Mouse (Mus musculus): Measurements from ENCODE around the gene Rtp2. TPM values are rescaled to one million over a fixed set of nuclear protein-coding genes. Genes with fewer than 3 reads are reported as not detected.
A peak's percentile ranks its signal among the peaks of the same experiment; 100 is the strongest.
"Not testable (repeated sequence)": the region's sequence is repeated elsewhere in the genome, so short reads cannot be mapped to it uniquely, and the experiment has no call there.

Gene Rtp2
- polyA plus RNA-seq, 1 experiment from 2014 or later: not detected

GRCm38 (mm10) chr16:23906586-23906985 is 25.6 kb downstream of the Rtp2 start:
- not testable (repeated sequence) for H3K4me2 ChIP-seq; H3K9me3 ChIP-seq; H3K9ac ChIP-seq; H3K4me3 ChIP-seq; H3K27ac ChIP-seq (replicated peaks); H3K36me3 ChIP-seq; H3K4me1 ChIP-seq (replicated peaks); ATAC-seq (ENCODE audit: low FRiP score, low read depth); H3K27me3 ChIP-seq
- 84% methylated on average over 3 of the region's 3 CpGs for WGBS

- Histone ChIP-seq H3K9me3 (no peaks in the 10 kb centered on the region), H3K27ac (replicated peaks) (no peak overlapping the region), H3K27me3 (no peaks in the 10 kb centered on the region), H3K36me3 (no peaks in the 10 kb centered on the region), H3K4me2 (no peak overlapping the region), H3K9ac (no peak overlapping the region), H3K4me3 (no peak overlapping the region), H3K4me1 (replicated peaks) (peaks cover 14% of the 10 kb centered on the region)
- WGBS: 90% methylated on average over 7 of the region's 7 CpGs
- ATAC-seq (ENCODE audit: low FRiP score, low read depth): no peak
Observed at GRCm38 (mm10) chr16:23901411-23901810, 30.8 kb downstream of the Rtp2 start.

- no peak for ATAC-seq (ENCODE audit: low FRiP score, low read depth)
- H3K4me3 ChIP-seq: no peak overlapping the region
- no peaks in the 10 kb centered on the region for H3K9me3 ChIP-seq
- no peak overlapping the region for H3K27ac ChIP-seq (replicated peaks)
- H3K4me1 ChIP-seq (replicated peaks): peaks cover 14% of the 10 kb centered on the region
- no peaks in the 10 kb centered on the region for H3K27me3 ChIP-seq
- H3K9ac ChIP-seq: no peak overlapping the region
- no peak overlapping the region for H3K4me2 ChIP-seq
- WGBS: 71% methylated on average over 4 of the region's 4 CpGs
- H3K36me3 ChIP-seq: no peaks in the 10 kb centered on the region
Observed at GRCm38 (mm10) chr16:23900061-23900460, 32.1 kb downstream of the Rtp2 start.

DNA sequence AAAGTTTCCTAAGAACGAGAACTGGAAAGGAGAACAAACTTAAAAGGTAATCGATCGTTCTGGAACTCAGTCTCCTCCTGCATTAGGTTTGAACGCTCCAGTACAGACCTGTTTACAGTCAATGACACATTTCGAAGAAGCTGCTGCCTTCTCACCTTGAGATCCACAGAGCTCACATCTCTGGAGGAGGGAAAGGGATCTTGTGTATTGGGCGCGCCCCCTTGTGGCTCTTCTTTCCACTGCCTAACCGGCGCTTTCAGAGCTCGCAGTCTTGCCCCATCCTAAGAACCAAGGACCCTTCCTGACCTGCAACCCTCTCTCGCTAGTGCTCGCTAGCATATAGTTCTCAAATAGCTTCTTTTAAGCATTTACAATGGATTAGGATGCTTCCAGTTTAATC is 33.4 kb downstream of the Rtp2 start:
- WGBS: 14% methylated on average over 12 of the region's 12 CpGs
- no peak overlapping the region for H3K9ac ChIP-seq
- peak overlapping the region; percentile 11; the same call in 1 of the 2 replicates for H3K27ac ChIP-seq (replicated peaks)

GRCm38 (mm10) chr16:23897984-23898586 is 34.1 kb downstream of the Rtp2 start:
- peaks cover 14% of the 10 kb centered on the region for H3K4me1 ChIP-seq (replicated peaks)
- ATAC-seq (ENCODE audit: low FRiP score, low read depth): peak; percentile 90
- no peaks in the 10 kb centered on the region for H3K36me3 ChIP-seq
- peak overlapping the region; percentile 66 for H3K4me2 ChIP-seq
- H3K9me3 ChIP-seq: no peaks in the 10 kb centered on the region
- 12% methylated on average over 15 of the region's 15 CpGs for WGBS
- H3K27me3 ChIP-seq: no peaks in the 10 kb centered on the region
- H3K4me3 ChIP-seq: peak overlapping the region; percentile 32
- H3K27ac ChIP-seq (replicated peaks): peak overlapping the region; percentile 11
- H3K9ac ChIP-seq: peak overlapping the region; percentile 49

More for the DNA sequence above, 33.4 kb downstream of the Rtp2 start:
- Histone ChIP-seq H3K4me2 (peak overlapping the region; percentile 66), H3K36me3 (no peaks in the 10 kb centered on the region), H3K4me1 (replicated peaks) (peaks cover 14% of the 10 kb centered on the region), H3K4me3 (no peak overlapping the region), H3K9me3 (no peaks in the 10 kb centered on the region), H3K27me3 (no peaks in the 10 kb centered on the region)
- ATAC-seq (ENCODE audit: low FRiP score, low read depth): peak; percentile 81

GRCm38 (mm10) chr16:23897486-23897885 is 34.7 kb downstream of the Rtp2 start:
- Histone ChIP-seq H3K9ac (peak overlapping the region; percentile 49; the same call in 1 of the 2 replicates), H3K27me3 (no peaks in the 10 kb centered on the region), H3K4me2 (peak overlapping the region; percentile 66), H3K27ac (replicated peaks) (peak overlapping the region; percentile 11; the same call in 1 of the 2 replicates), H3K9me3 (no peaks in the 10 kb centered on the region), H3K36me3 (no peaks in the 10 kb centered on the region), H3K4me3 (no peak overlapping the region), H3K4me1 (replicated peaks) (peaks cover 14% of the 10 kb centered on the region)
- ATAC-seq (ENCODE audit: low FRiP score, low read depth): no peak
- WGBS: 54% methylated on average over 5 of the region's 5 CpGs

- Histone ChIP-seq H3K9me3 (no peaks in the 10 kb centered on the region), H3K4me2 (no peak overlapping the region), H3K27ac (replicated peaks) (no peak overlapping the region), H3K36me3 (no peaks in the 10 kb centered on the region), H3K27me3 (peaks cover 17% of the 10 kb centered on the region), H3K9ac (no peak overlapping the region), H3K4me3 (no peak overlapping the region), H3K4me1 (replicated peaks) (peaks cover 24% of the 10 kb centered on the region)
- ATAC-seq (ENCODE audit: low FRiP score, low read depth): no peak
- 93% methylated on average over 3 of the region's 3 CpGs for WGBS
Observed at GRCm38 (mm10) chr16:23895135-23895534, 37.1 kb downstream of the Rtp2 start.

DNA sequence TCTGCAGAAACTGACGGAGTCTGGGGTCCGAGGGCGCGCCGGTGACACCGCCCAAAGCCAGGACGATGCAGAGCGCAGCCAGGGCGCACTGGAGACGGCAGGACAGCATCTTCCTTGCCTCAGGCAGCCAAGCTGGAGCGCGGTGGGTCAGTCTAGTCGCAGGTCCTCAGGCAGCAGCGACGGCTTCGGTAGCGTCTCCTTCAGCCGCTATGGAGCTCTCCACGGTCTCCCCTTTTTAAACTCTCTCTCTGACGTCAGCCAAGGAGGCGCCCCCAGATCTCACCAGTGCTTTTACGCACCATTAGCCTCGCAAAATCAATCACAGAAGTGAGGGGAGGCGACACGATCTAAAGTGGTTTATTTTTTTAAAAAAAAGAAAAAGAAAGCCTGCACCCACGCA is 41.6 kb downstream of the Rtp2 start, which contains the start of gene Sst:
TSS of gene Sst (minus strand) at position 323 of the 400 bp plus-strand sequence.
- ATAC-seq (ENCODE audit: low FRiP score, low read depth): peak; percentile 60; the same call in 1 of the 2 replicates
- Histone ChIP-seq H3K9ac (peak within 1 kb of the TSS; percentile 31), H3K27ac (replicated peaks) (no peak within 1 kb of the TSS), H3K36me3 (no peaks in the 10 kb centered on the region), H3K4me3 (peak within 1 kb of the TSS; percentile 41), H3K27me3 (peaks cover 21% of the 10 kb centered on the region), H3K4me2 (peak within 1 kb of the TSS; percentile 58), H3K4me1 (replicated peaks) (peaks cover 12% of the 10 kb centered on the region), H3K9me3 (no peaks in the 10 kb centered on the region)
- 5% methylated on average over 26 of the region's 26 CpGs for WGBS

DNA sequence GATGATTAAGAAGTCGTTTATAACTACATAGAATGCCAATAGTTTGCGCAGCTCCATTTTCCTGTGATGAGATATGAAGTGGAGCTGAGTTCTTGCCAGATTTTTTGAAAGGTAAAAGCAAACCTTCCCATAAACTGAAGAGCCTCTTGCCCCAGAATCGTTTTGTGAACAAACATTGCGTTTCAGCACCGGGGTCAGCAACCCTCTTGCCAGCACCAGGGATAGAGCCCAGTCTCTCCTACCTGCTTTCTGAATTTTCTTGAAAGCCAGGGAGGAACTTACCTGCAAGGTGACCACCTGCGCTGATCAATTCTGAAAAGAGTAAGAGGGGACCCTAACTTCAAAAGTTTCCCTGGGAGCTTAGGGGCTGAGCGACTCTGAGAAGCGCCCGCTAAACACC is 42.0 kb downstream of the Rtp2 start:
- Histone ChIP-seq H3K9ac (peak overlapping the region; percentile 31), H3K4me2 (peak overlapping the region; percentile 58), H3K27ac (replicated peaks) (no peak overlapping the region), H3K36me3 (no peaks in the 10 kb centered on the region), H3K4me1 (replicated peaks) (peaks cover 17% of the 10 kb centered on the region), H3K27me3 (peaks cover 21% of the 10 kb centered on the region), H3K4me3 (peak overlapping the region; percentile 41), H3K9me3 (no peaks in the 10 kb centered on the region)
- WGBS: 6% methylated on average over 9 of the region's 9 CpGs
- 0 out of 2 replicates have a peak, but pooled peaks have one; percentile 7 for ATAC-seq (ENCODE audit: low FRiP score, low read depth)

DNA sequence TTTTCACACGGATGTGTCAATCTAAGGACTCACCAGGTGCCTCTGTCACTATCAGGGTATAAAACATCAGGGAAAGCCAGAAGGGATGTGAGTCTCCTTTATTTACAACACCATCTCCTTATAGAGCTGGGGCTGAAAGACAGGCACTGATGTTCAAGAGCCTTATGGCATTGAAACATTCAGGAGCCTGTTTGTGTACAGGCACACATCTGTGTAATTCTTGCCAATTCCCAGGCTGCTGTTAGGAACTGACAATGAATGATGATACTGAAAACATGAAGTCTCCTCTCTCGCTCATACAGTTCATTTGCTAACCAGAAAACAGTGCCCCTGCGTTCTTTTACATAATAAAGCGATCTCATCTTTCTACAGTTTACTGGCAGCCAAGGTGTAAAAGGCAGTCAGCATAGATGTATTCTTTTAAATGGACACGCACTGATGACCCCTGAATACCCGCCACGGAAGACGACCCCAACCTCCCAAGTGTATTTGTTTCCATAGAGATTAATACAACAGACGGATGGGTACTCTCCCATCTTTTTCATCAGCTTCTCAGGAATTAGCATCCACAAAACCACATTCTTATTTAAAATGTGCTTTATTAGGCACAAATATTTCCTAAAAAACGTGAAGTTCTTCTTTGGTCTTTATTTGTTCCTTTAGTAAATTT is 44.1 kb downstream of the Rtp2 start:
- no peak overlapping the region for H3K4me3 ChIP-seq
- H3K36me3 ChIP-seq: no peaks in the 10 kb centered on the region
- no peaks in the 10 kb centered on the region for H3K9me3 ChIP-seq
- peaks cover 25% of the 10 kb centered on the region for H3K4me1 ChIP-seq (replicated peaks)
- peaks cover 21% of the 10 kb centered on the region for H3K27me3 ChIP-seq
- H3K9ac ChIP-seq: no peak overlapping the region
- no peak overlapping the region for H3K27ac ChIP-seq (replicated peaks)
- 32% methylated on average over 10 of the region's 10 CpGs for WGBS
- ATAC-seq (ENCODE audit: low FRiP score, low read depth): no peak
- peak overlapping the region; percentile 5; the same call in 1 of the 2 replicates for H3K4me2 ChIP-seq

GRCm38 (mm10) chr16:23885098-23885497 is 47.1 kb downstream of the Rtp2 start:
- H3K4me2 ChIP-seq: peak overlapping the region; percentile 28
- no peaks in the 10 kb centered on the region for H3K36me3 ChIP-seq
- peaks cover 16% of the 10 kb centered on the region for H3K4me1 ChIP-seq (replicated peaks)
- ATAC-seq (ENCODE audit: low FRiP score, low read depth): 0 out of 2 replicates have a peak, but pooled peaks have one; percentile 42
- 0 out of 2 replicates have a peak overlapping the region, but pooled peaks have one; percentile 30 for H3K27ac ChIP-seq (replicated peaks)
- no peak overlapping the region for H3K9ac ChIP-seq
- WGBS: 49% methylated on average over 12 of the region's 12 CpGs
- H3K27me3 ChIP-seq: 0 out of 2 replicates have a peak, but pooled peaks cover 4% of the 10 kb centered on the region
- no peak overlapping the region for H3K4me3 ChIP-seq
- H3K9me3 ChIP-seq: no peaks in the 10 kb centered on the region

Measured in hindbrain, embryonic 15.5 days (tissue).